Mouse (Mus musculus) brain, embryonic 14.5 days (tissue): ENCODE results near the gene Upf2. TPM values are rescaled to one million over a fixed set of nuclear protein-coding genes. Genes with fewer than 3 reads are reported as not detected.

Experiments used
- DNase-seq: peaks from one replicate; pipeline ENCODE4 v3.0.0-alpha.2; 2011; ENCODE audit warnings: low read depth
- CTCF ChIP-seq: fragments of 200-500 bp; IDR thresholded peaks from 2 replicates; pipeline ENCODE4 v1.5.1; 2012; ENCODE audit warnings: inconsistent platforms, mild to moderate bottlenecking, moderate library complexity, borderline replicate concordance; ENCODE audit not compliant: insufficient read depth, insufficient read length; ENCODE audit errors: extremely low read depth
- POLR2A ChIP-seq: fragments of 200-500 bp; IDR thresholded peaks from 2 replicates; pipeline ENCODE4 v1.6.1; 2012; ENCODE audit warnings: mild to moderate bottlenecking, inconsistent platforms, borderline replicate concordance; ENCODE audit not compliant: poor library complexity, insufficient read depth, insufficient read length, severe bottlenecking; ENCODE audit errors: extremely low read depth
- polyA plus RNA-seq: library from polyadenylated mRNA; depleted of rRNA; stranded (reverse); fragments of >200 nt; gene quantifications from 2 replicates; pipeline ENCODE4 v1.2.3, GENCODE M21; 2012

Gene Upf2
- polyA plus RNA-seq, 1 experiment = 16.6 TPM

DNA sequence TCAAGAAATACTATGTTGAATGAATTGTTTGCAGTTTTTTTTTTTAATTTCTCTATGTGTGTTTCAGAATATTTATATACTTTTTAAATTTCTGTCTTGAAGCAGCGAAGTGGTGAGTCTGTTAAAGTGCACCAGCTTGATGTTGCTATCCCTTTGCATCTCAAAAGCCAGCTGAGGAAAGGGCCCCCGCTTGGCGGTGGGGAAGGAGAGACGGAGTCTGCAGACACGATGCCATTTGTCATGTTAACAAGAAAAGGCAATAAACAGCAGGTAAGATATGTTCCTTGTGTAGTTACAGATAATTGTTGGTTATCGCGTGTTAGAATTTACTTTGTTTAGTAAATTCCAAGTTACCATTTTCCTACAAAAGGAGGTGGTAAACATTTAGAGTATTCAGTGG lies 95.5 kb downstream of the Upf2 start:
- DNase-seq = no peak
- TF ChIP-seq CTCF = no peak
- TF ChIP-seq POLR2A = no peak

DNA sequence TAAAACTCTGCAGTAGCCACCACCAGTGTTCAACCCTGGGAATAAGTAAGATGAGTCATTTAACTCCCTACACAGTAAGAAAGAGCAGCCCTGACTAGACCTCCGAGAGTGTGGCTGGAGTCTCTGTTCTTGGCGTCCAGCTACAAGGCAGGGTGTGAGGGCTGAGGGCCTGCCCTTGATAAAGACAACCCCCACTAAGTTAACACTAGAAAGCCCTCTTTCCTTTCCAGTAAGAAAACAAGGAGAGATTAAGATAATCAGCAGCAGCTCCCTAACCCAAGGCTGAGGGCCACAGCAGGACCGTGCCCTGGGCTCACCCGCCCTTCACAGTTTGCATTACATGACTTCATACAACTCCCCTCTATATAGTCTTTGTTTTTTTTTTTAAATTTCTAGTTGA lies 97.3 kb downstream of the Upf2 start:
- TF ChIP-seq CTCF (no peak), POLR2A (no peak)
- DNase-seq = no peak

GRCm38 (mm10) chr2:6049018-6049417 lies 97.7 kb downstream of the Upf2 start:
- no peak for DNase-seq
- TF ChIP-seq CTCF (no peak), POLR2A (no peak)

- no peak for DNase-seq
- TF ChIP-seq CTCF (no peak), POLR2A (no peak)
Measured at GRCm38 (mm10) chr2:6055466-6055865, 104.2 kb downstream of the Upf2 start.

- TF ChIP-seq POLR2A (no peak), CTCF (no peak)
- no peak for DNase-seq
Measured at GRCm38 (mm10) chr2:6056518-6056917, 105.2 kb downstream of the Upf2 start.

GRCm38 (mm10) chr2:6059291-6059690 lies 108.0 kb downstream of the Upf2 start:
- TF ChIP-seq CTCF = no peak
- TF ChIP-seq POLR2A = no peak
- DNase-seq = no peak

DNA sequence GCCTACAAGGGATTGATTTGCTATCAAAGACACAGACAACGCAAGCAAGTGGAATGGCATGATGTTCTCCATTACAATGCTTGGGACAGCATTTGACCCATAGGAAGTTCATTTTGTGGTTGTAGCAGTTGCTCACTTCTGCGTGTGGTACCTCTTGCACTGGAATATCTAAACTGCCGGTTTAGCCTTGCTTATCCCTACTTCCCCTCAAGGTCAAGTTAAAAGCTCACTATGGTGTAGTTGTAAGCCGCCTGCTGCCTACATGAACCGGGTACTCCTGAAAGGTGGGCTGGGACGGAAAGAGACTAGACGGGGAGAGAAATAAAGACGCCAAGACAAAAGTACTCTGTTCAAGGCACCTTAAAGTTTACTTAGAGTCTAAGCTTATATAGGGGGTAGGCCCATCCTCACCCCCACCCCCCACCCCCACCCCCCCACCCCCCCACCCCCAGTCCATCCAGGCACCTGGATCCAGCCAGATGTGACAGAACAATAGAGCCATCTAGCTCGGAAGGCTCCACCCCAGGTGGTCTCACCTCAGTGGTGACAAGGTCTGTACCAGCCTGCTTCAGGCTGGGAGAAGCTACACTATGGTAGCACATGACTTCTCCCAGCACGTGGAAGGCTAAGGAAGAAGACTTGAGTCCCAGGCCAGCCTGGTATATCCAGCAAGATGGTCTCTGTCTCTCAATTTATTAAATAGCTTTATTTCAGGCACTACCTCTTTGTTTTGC lies 109.0 kb downstream of the Upf2 start:
- DNase-seq = no peak
- TF ChIP-seq POLR2A = no peak
- no peak for TF ChIP-seq CTCF

- TF ChIP-seq CTCF (no peak), POLR2A (no peak)
- DNase-seq = no peak
Measured at GRCm38 (mm10) chr2:6067341-6067740, 116.1 kb downstream of the Upf2 start.

GRCm38 (mm10) chr2:6070925-6071324 lies 119.7 kb downstream of the Upf2 start:
- DNase-seq = no peak
- no peak for TF ChIP-seq POLR2A
- no peak for TF ChIP-seq CTCF

DNA sequence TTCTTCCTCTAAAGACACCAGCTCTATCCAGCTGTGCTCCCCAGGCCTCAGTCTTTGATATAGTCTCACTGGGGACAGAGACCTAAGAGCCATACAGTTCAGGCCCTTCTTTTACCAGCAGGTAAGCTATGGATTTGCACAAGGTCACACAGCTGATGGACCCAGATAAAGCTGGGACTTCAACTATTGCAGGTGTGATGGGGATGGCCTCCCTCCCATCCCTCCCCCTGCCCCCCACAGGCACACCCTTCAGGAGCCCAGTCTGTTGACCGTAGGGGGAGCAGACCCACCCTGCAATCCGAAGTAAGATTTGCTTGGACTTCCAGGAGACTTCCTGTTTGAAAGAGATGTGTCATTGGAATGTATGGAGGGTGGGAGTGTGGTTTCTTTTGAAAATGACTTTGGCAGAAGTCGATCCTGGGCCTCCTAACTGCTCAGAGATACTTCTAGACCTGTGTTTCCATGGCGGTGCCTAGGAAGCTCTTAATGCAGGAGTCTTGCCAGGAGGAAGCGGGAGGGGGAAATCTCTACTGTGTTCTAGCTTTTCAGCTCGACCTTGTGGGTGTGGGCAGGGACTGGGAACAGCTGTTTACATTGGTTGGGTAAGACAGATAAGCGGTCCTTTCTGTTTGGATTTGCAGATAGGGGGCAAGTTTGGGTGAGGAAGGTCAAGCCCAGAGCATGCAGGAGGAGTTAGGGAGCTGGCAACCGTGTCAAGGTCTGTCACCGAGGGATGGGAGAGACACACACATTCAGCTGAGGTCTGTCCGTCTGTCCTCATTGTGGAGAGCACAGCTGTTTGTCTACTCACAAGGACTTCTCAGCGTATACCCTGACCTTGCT lies 120.5 kb downstream of the Upf2 start:
- no peak for TF ChIP-seq POLR2A
- no peak for TF ChIP-seq CTCF
- peak; percentile 5 for DNase-seq

DNA sequence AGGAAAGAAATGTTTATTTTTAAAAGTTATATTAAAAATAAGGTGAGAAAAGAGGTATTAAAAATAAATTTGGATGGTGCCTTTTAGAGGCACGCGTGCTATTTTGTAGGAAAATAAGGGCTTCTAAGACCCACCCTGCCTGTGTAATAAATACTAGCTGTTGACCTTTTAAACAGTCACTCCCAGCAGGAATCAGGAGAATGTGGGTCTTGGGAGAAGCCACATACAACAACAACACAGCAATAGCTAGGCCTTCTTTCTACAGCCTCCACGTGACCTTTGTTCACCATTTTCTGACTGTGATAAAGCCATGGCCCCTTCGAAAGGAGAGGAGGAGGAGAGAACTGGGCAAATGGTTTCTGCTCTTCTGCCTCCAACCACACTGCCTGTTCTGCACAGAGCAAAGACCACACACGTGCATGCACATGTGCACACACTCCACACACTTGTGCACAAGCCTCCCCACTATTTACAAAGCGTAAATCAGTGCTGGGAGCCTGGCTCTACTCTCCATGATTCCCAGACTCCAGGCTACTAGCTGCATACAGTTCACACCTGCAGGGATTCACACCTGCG lies 121.5 kb downstream of the Upf2 start:
- no peak for DNase-seq
- TF ChIP-seq CTCF (no peak), POLR2A (no peak)
